Mouse (Mus musculus) urinary bladder, postnatal 14 days (tissue): ENCODE measurements at regions not wholly inside any gene's neighbourhood (a gene's known extent, or its start where the extent isn't known, plus 50 kb on each side); places are given as distances from the start of the nearest gene placed in this dataset.
"Not testable (repeated sequence)": the region's sequence is repeated elsewhere in the genome, so short reads cannot be mapped to it uniquely, and the experiment has no call there.

ENCODE experiments used
- DNase-seq: peaks from one replicate; pipeline ENCODE4 v3.0.0; 2021; ENCODE audit warnings: low spot score

- DNase-seq: no peak
Measured at GRCm38 (mm10) chr16:20047356-20047755, 50.0 kb upstream of the Klhl24 start.

GRCm38 (mm10) chr16:20035166-20035565 is 52.3 kb upstream of the Klhl6 start:
- not testable (repeated sequence) for DNase-seq

- peak; percentile 33 for DNase-seq
Measured at GRCm38 (mm10) chr16:20032328-20033081, 49.7 kb upstream of the Klhl6 start.
